Mouse (Mus musculus): ENCODE data around the gene Cpt2.
A peak's percentile ranks its signal among the peaks of the same experiment; 100 is the strongest.

Gene Cpt2

GRCm38 (mm10) chr4:107921152-107921695 lies 2.2 kb downstream of the Cpt2 start:
- peak; percentile 21 for DNase-seq (ENCODE audit: low read depth, low spot score)

GRCm38 (mm10) chr4:107920336-107920735 lies 3.1 kb downstream of the Cpt2 start:
- DNase-seq (ENCODE audit: low read depth, low spot score) = peak; percentile 13

- no peak for DNase-seq (ENCODE audit: low read depth, low spot score)
Measured at GRCm38 (mm10) chr4:107910020-107910419, 13.4 kb downstream of the Cpt2 start.

GRCm38 (mm10) chr4:107906561-107906960 lies 16.8 kb downstream of the Cpt2 start:
- no peak for DNase-seq (ENCODE audit: low read depth, low spot score)

- DNase-seq (ENCODE audit: low read depth, low spot score) = no peak
Measured at GRCm38 (mm10) chr4:107904252-107904651, 19.2 kb downstream of the Cpt2 start.

- no peak for DNase-seq (ENCODE audit: low read depth, low spot score)
Measured at GRCm38 (mm10) chr4:107900206-107900605, 23.2 kb downstream of the Cpt2 start.

GRCm38 (mm10) chr4:107899211-107899927 lies 24.0 kb downstream of the Cpt2 start:
- DNase-seq (ENCODE audit: low read depth, low spot score) = no peak

- DNase-seq (ENCODE audit: low read depth, low spot score) = peak; percentile 59
Measured at GRCm38 (mm10) chr4:107892663-107893062, 30.7 kb downstream of the Cpt2 start.

GRCm38 (mm10) chr4:107889731-107890432 lies 33.5 kb downstream of the Cpt2 start, which contains the start of gene 0610037L13Rik:
Gene 0610037L13Rik (plus strand): TSS chr4:107889813.
- peak; percentile 98 for DNase-seq (ENCODE audit: low read depth, low spot score)

- no peak for DNase-seq (ENCODE audit: low read depth, low spot score)
Measured at GRCm38 (mm10) chr4:107889385-107889730, 34.1 kb downstream of the Cpt2 start.

- no peak for DNase-seq (ENCODE audit: low read depth, low spot score)
Measured at GRCm38 (mm10) chr4:107886371-107886770, 37.0 kb downstream of the Cpt2 start.

GRCm38 (mm10) chr4:107881631-107882030 lies 41.8 kb downstream of the Cpt2 start:
- no peak for DNase-seq (ENCODE audit: low read depth, low spot score)

GRCm38 (mm10) chr4:107879254-107880050 lies 44.0 kb downstream of the Cpt2 start, which contains the start of gene Magoh:
Gene Magoh (plus strand): TSS chr4:107879755.
- DNase-seq (ENCODE audit: low read depth, low spot score) = peak; percentile 99

GRCm38 (mm10) chr4:107864866-107865265 lies 58.5 kb downstream of the Cpt2 start:
- peak; percentile 88 for DNase-seq (ENCODE audit: low read depth, low spot score)

GRCm38 (mm10) chr4:107858995-107859394 lies 64.4 kb downstream of the Cpt2 start:
- no peak for DNase-seq (ENCODE audit: low read depth, low spot score)

- DNase-seq (ENCODE audit: low read depth, low spot score) = no peak
Measured at GRCm38 (mm10) chr4:107856958-107857686, 66.3 kb downstream of the Cpt2 start.
